Mouse (Mus musculus) pancreas, adult 10 weeks (tissue): ENCODE data around the gene Tex101. TPM values are rescaled to one million over a fixed set of nuclear protein-coding genes. Genes with fewer than 3 reads are reported as not detected.

Experiments used
- polyA plus RNA-seq: library from polyadenylated mRNA; stranded (reverse); fragments of 350-450 nt; fragmentation: Illumina TruSeq; extraction: RNeasy Lipid Tissue Mini Kit (QIAGEN cat#74804); gene quantifications from one replicate; pipeline ENCODE4 v1.2.3, GENCODE M21; 2015; ENCODE audit warnings: low read depth, low replicate concordance; ENCODE audit not compliant: insufficient read depth

The Tex101 gene
- not detected for polyA plus RNA-seq

GRCm38 (mm10) chr7:24676575-24676974 lies at the start of gene Tex101:
Gene Tex101, minus strand, starts transcription at chr7:24676675.

DNA sequence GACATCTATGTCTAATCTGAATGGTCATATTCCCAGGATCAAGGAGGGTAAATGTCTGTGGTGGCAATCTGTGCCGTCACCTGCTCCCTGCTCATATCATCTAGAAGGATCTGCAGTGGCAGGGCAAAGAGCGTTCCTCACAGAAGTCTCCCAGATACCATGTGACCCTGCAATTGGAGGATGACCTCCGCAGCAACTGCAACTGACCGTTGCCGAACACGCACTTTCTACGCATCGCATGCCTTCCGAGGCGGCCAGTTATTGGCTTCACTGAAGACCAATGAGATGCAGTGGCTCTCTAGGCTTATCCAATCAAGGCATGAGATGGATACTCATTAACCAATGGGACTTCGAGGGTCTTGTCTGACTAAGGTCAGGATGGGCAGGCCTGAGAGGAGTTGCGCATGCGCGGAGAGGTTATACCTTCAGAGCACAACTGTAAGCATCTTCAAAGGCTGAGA lies 32.4 kb upstream of the Tex101 start, which contains the start of gene BC049730:
Gene BC049730, plus strand, starts transcription at position 411 of the 461 bp plus-strand sequence.

DNA sequence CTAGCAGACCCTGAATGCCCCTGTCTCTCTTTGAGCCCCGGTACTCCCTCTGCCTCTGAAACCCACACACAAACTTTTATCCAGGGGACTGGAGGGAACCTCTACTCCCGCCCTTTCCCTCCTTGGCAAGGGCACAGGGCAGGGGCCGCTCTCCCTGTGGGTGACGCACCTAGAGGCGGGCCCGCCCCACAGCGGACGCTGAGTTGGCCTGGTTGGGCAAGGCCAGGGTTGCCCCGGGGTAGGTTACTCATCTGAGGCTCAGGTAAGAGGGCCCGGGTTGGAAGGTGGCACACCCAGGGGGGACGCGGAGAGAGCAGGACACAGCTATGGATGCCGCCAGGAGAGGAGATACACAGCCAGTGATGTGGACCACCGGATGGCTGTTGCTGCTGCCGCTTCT lies 40.2 kb downstream of the Tex101 start, which contains the start of gene Lypd3:
Gene Lypd3, plus strand, starts transcription at position 287 of the 400 bp plus-strand sequence.

Other genes with a start within 250 kb of the Tex101 start
- not detected for gene Irgc1, start 224.4 kb downstream of the Tex101 start, polyA plus RNA-seq
- 3.3 TPM for gene Plaur, start 214.2 kb downstream of the Tex101 start, polyA plus RNA-seq
- 3.4 TPM for gene Cadm4, start 194.7 kb downstream of the Tex101 start, polyA plus RNA-seq
- gene Zfp428, start 169.7 kb downstream of the Tex101 start, polyA plus RNA-seq: 1.4 TPM
- gene AC161166.1, start 164.2 kb downstream of the Tex101 start, polyA plus RNA-seq: not detected
- gene Irgq, start 146.0 kb downstream of the Tex101 start, polyA plus RNA-seq: 2.5 TPM
- not detected for gene Pinlyp, start 130.6 kb downstream of the Tex101 start, polyA plus RNA-seq
- gene Xrcc1, start 130.4 kb downstream of the Tex101 start, polyA plus RNA-seq: 13.8 TPM
- 3.0 TPM for gene Ethe1, start 89.1 kb downstream of the Tex101 start, polyA plus RNA-seq
- not detected for gene Zfp575, start 89.0 kb downstream of the Tex101 start, polyA plus RNA-seq
- gene Phldb3, start 65.9 kb downstream of the Tex101 start, polyA plus RNA-seq: 0.94 TPM
- gene Lypd3, start 40.1 kb downstream of the Tex101 start, polyA plus RNA-seq: not detected
- not detected for gene BC049730, start 32.6 kb upstream of the Tex101 start, polyA plus RNA-seq
- gene Gm4763, start 50.2 kb upstream of the Tex101 start, polyA plus RNA-seq: not detected
- not detected for gene Cd177, start 83.6 kb upstream of the Tex101 start, polyA plus RNA-seq
- gene Ceacam10, start 100.5 kb upstream of the Tex101 start, polyA plus RNA-seq: not detected
- gene Gm9844, start 185.5 kb upstream of the Tex101 start, polyA plus RNA-seq: not detected
- not detected for gene Lypd4, start 193.3 kb upstream of the Tex101 start, polyA plus RNA-seq
- gene Dmrtc2, start 193.4 kb upstream of the Tex101 start, polyA plus RNA-seq: not detected
- 743 TPM for gene Rps19, start 207.7 kb upstream of the Tex101 start, polyA plus RNA-seq
- gene Cd79a, start 220.7 kb upstream of the Tex101 start, polyA plus RNA-seq: 1.7 TPM
- gene Arhgef1, start 226.2 kb upstream of the Tex101 start, polyA plus RNA-seq: 39.0 TPM